Mouse (Mus musculus): ENCODE measurements at regions not wholly inside any gene's neighbourhood (a gene's known extent, or its start where the extent isn't known, plus 50 kb on each side); places are given as distances from the start of the nearest gene placed in this dataset.
A peak's percentile ranks its signal among the peaks of the same experiment; 100 is the strongest.

DNA sequence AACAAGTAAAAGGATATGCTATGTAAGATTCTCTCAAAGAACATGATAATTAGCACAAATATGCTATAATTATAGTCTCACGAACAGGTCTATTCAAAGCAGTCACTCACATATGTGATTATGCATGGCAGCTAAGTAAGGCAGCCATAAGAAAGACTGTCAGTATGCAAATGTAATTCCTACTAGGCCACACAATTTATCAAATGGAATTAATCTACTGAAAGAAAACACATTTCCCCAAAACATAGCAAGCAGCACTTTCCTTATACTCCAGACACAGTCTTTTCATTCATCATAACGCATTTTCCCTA, 1242.3 kb downstream of the Zfp704 start:
- Histone ChIP-seq H3K9ac (replicated peaks; ENCODE audit: low read depth, low read length) (no peak overlapping the region), H3K4me3 (replicated peaks; ENCODE audit: low read length) (no peak overlapping the region), H3K4me2 (ENCODE audit: low read length) (0 out of 2 replicates have a peak overlapping the region, but pooled peaks have one; percentile 4), H3K27ac (ENCODE audit: low read length) (peak overlapping the region; percentile 76; the same call in 1 of the 2 replicates), H3K27me3 (replicated peaks; ENCODE audit: control insufficient read depth, insufficient read depth, low read length) (no peaks in the 10 kb centered on the region), H3K9me3 (ENCODE audit: control insufficient read depth, low read length) (no peaks in the 10 kb centered on the region), H3K4me1 (replicated peaks; ENCODE audit: control insufficient read depth, insufficient read depth, low read length) (peaks cover 13% of the 10 kb centered on the region), H3K36me3 (ENCODE audit: control insufficient read depth, insufficient read depth) (no peaks in the 10 kb centered on the region)
- ATAC-seq, result peak; percentile 97
- whole genome bisulfite sequencing, result 22% methylated on average over 2 of the region's 2 CpGs

DNA sequence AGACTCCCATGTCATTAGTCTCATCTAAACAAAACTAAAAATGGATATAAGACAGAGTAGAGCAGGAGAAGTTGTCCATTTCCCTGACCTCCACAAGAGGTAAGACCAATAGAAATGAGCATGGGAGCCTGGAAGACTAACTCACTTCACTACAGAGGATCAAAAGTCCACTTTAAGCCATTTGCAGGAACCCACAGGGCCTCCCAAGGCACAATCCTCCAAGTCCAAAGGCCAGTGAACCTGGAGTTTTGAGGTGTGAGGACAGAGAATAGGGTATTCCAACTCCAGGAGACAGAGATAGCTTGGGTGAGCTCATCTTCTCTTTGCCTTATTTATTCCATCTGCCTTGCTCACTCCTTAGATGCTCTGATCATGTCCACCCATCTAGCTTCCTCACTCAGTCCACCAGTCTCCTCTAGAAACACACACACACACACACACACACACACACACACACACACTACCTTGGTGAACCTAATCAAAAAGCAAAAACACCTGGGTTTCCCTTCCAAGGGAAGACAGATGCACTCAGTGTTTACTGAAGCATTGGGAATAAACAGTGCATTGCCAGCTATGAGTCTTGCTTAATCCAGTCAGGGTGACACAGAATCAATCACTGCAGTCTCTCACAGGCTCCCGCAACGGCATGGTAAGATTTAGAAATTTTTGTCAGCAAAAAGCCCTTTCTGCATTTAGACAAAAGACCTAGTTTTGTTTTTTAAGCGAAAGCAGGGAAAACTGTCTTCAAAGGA, 1242.8 kb downstream of the Zfp704 start:
- WGBS, result 16% methylated on average over 3 of the region's 3 CpGs
- Histone ChIP-seq H3K4me2 (ENCODE audit: low read length) (peak overlapping the region; percentile 4; the same call in 1 of the 2 replicates), H3K9ac (replicated peaks; ENCODE audit: low read depth, low read length) (no peak overlapping the region), H3K9me3 (ENCODE audit: control insufficient read depth, low read length) (no peaks in the 10 kb centered on the region), H3K27ac (ENCODE audit: low read length) (peak overlapping the region; percentile 76), H3K36me3 (ENCODE audit: control insufficient read depth, insufficient read depth) (no peaks in the 10 kb centered on the region), H3K4me3 (replicated peaks; ENCODE audit: low read length) (no peak overlapping the region), H3K27me3 (replicated peaks; ENCODE audit: control insufficient read depth, insufficient read depth, low read length) (no peaks in the 10 kb centered on the region), H3K4me1 (replicated peaks; ENCODE audit: control insufficient read depth, insufficient read depth, low read length) (peaks cover 13% of the 10 kb centered on the region)
- ATAC-seq, result peak; percentile 95

All from forebrain, embryonic 16.5 days (tissue).